Mouse (Mus musculus): Measurements from ENCODE around the gene Gpr171. TPM values are rescaled to one million over a fixed set of nuclear protein-coding genes. Genes with fewer than 3 reads are reported as not detected.

Gene Gpr171
- total and polyA plus RNA-seq, 3 experiments: 12.6 to 59.4 (median 20.9) TPM

DNA sequence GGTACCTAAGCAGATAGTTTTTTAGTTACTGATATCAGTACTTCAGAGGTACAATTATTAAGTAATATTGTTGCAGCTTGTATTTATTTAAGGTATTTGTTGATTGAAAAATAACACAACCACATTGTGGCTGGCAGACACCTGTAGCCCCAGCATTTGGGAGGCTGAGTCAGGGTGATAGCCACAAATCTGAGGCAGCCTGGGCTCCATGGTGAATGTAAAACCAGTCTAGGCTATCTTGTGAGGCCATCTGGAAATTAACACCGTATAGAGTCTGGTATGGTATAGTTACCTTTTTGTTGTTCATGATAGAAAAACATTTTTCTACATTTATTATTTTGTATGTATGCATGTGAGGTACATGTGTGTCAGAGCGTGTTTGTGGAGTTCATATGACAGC lies 525 bp upstream of the Gpr171 start:
- H3K27me3 ChIP-seq (replicated peaks): no peaks in the 10 kb centered on the region
- TF ChIP-seq ZKSCAN1 (IDR thresholded peaks at IDR 0.05; ENCODE audit: borderline replicate concordance, low read depth, low read length) (no peak), NRF1 (IDR thresholded peaks at IDR 0.05; ENCODE audit: low read depth, low read length) (no peak), GABPA (IDR thresholded peaks at IDR 0.05; ENCODE audit: insufficient replicate concordance, low read depth, low read length) (no peak), RAD21 (IDR thresholded peaks at IDR 0.05; ENCODE audit: low read depth, low read length) (no peak), TCF12 (IDR thresholded peaks at IDR 0.05; ENCODE audit: low read depth, low read length) (no peak), IRF4 (IDR thresholded peaks at IDR 0.05; ENCODE audit: low read depth, low read length) (no peak), MAX (IDR thresholded peaks at IDR 0.05; ENCODE audit: low read length) (no peak), BHLHE40 (IDR thresholded peaks at IDR 0.05; ENCODE audit: low read depth, low read length) (no peak)
- H3K79me2 ChIP-seq (replicated peaks; ENCODE audit: control insufficient read depth, extremely low read depth, insufficient read depth, poor library complexity, severe bottlenecking): no peaks in the 10 kb centered on the region; the same call in 1 of the 2 replicates
- dilution Hi-C loops (cut with MboI; ENCODE audit: extremely low pct_ligation_motif_present, extremely low pct_unique_long_range_greater_than_20kb, low sequenced_read_pairs): no loop called here
- peaks cover 16 to 35% of the 10 kb centered on the region in 2 experiments for H3K36me3 ChIP-seq (replicated peaks in 1 of 2; ENCODE audit: control insufficient read depth in 1 of 2, insufficient read depth in 1 of 2, low read length in 1 of 2)
- no peak for DNase-seq (ENCODE audit: extremely low read depth)
- H3K27ac ChIP-seq (ENCODE audit: insufficient read depth, low read depth): no peak overlapping the region
- no peak overlapping the region for H3K4me2 ChIP-seq (ENCODE audit: insufficient read depth, low read depth, poor library complexity, severe bottlenecking)
- no peak overlapping the region for H3K4me3 ChIP-seq (replicated peaks in 1 of 3; ENCODE audit: low read depth in 2 of 3, low read length in 2 of 3, poor library complexity in 1 of 3)
- H3K4me1 ChIP-seq (ENCODE audit: control insufficient read depth in 1 of 2, insufficient read depth in 2 of 2): peaks cover 6 to 45% of the 10 kb centered on the region in 2 experiments; a peak in 3 of 4 replicates
- in situ Hi-C loops (cut with MboI; ENCODE audit: low pct_ligation_motif_present, low pct_unique_long_range_greater_than_20kb, low sequenced_read_pairs): no loop called here
- peaks cover 35% of the 10 kb centered on the region for H3K9me3 ChIP-seq (replicated peaks; ENCODE audit: low read length)
- no peak overlapping the region for H3K9ac ChIP-seq (ENCODE audit: insufficient read depth, low read depth)

GRCm38 (mm10) chr3:59098540-59098939 lies 3.1 kb downstream of the Gpr171 start:
- Histone ChIP-seq H3K9ac (ENCODE audit: insufficient read depth, low read depth) (no peak overlapping the region), H3K4me1 (ENCODE audit: control insufficient read depth in 1 of 2, insufficient read depth in 2 of 2) (peaks cover 6 to 27% of the 10 kb centered on the region in 2 experiments; a peak in 3 of 4 replicates), H3K27me3 (replicated peaks) (no peaks in the 10 kb centered on the region), H3K9me3 (replicated peaks; ENCODE audit: low read length) (peaks cover 56% of the 10 kb centered on the region), H3K4me3 (replicated peaks in 1 of 3; ENCODE audit: low read depth in 2 of 3, low read length in 2 of 3, poor library complexity in 1 of 3) (peak overlapping the region in 1 of 3 experiments; percentile 15), H3K79me2 (replicated peaks; ENCODE audit: control insufficient read depth, extremely low read depth, insufficient read depth, poor library complexity, severe bottlenecking) (no peaks in the 10 kb centered on the region; the same call in 1 of the 2 replicates), H3K4me2 (ENCODE audit: insufficient read depth, low read depth, poor library complexity, severe bottlenecking) (0 out of 2 replicates have a peak overlapping the region, but pooled peaks have one; percentile 21), H3K36me3 (replicated peaks in 1 of 2; ENCODE audit: control insufficient read depth in 1 of 2, insufficient read depth in 1 of 2, low read length in 1 of 2) (peaks cover 19 to 66% of the 10 kb centered on the region in 2 experiments), H3K27ac (ENCODE audit: insufficient read depth, low read depth) (no peak overlapping the region)
- dilution Hi-C loops (cut with MboI; ENCODE audit: extremely low pct_ligation_motif_present, extremely low pct_unique_long_range_greater_than_20kb, low sequenced_read_pairs) (no loop called here), in situ Hi-C loops (cut with MboI; ENCODE audit: low pct_ligation_motif_present, low pct_unique_long_range_greater_than_20kb, low sequenced_read_pairs) (no loop called here)
- no peak for DNase-seq (ENCODE audit: extremely low read depth)
- TF ChIP-seq JUND (conservative IDR thresholded peaks at IDR 0.05; ENCODE audit: low read depth, low read length) (no peak), RAD21 (IDR thresholded peaks at IDR 0.05; ENCODE audit: low read depth, low read length) (no peak), SMC3 (IDR thresholded peaks at IDR 0.05; ENCODE audit: low read depth, low read length) (no peak), CTCF (conservative IDR thresholded peaks at IDR 0.05 in 1 of 2, IDR thresholded peaks at IDR 0.05 in 1 of 2; ENCODE audit: low read depth in 2 of 2, low read length in 2 of 2) (no peak)

DNA sequence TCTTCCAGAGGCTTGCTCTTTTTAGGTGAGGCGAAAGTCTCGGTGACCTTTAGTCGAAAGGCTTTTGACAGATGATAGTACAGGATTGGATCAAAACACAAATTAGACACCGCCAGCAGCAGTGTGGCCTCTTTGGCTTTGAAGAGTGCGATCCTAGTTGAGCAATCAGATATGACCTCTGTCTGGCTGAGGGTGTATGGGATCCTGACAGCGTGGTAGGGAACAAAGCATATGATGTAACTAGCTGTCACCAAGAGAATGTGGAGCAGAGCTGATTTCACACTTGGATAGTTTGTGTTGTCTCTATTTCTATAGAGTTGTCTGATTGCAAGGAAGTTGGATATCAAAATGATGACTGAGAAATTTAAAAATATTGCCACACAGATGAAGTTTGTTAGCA lies 4.2 kb downstream of the Gpr171 start:
- Histone ChIP-seq H3K9me3 (replicated peaks; ENCODE audit: low read length) (peaks cover 52% of the 10 kb centered on the region), H3K4me1 (ENCODE audit: control insufficient read depth in 1 of 2, insufficient read depth in 2 of 2) (peaks cover 6 to 16% of the 10 kb centered on the region in 2 experiments; a peak in 3 of 4 replicates), H3K9ac (ENCODE audit: insufficient read depth, low read depth) (no peak overlapping the region), H3K4me3 (replicated peaks in 1 of 3; ENCODE audit: low read depth in 2 of 3, low read length in 2 of 3, poor library complexity in 1 of 3) (no peak overlapping the region), H3K27ac (ENCODE audit: insufficient read depth, low read depth) (no peak overlapping the region), H3K79me2 (replicated peaks; ENCODE audit: control insufficient read depth, extremely low read depth, insufficient read depth, poor library complexity, severe bottlenecking) (no peaks in the 10 kb centered on the region; the same call in 1 of the 2 replicates), H3K36me3 (replicated peaks in 1 of 2; ENCODE audit: control insufficient read depth in 1 of 2, insufficient read depth in 1 of 2, low read length in 1 of 2) (peaks cover 23 to 74% of the 10 kb centered on the region in 2 experiments), H3K4me2 (ENCODE audit: insufficient read depth, low read depth, poor library complexity, severe bottlenecking) (no peak overlapping the region), H3K27me3 (replicated peaks) (no peaks in the 10 kb centered on the region)
- dilution Hi-C loops (cut with MboI; ENCODE audit: extremely low pct_ligation_motif_present, extremely low pct_unique_long_range_greater_than_20kb, low sequenced_read_pairs): no loop called here
- in situ Hi-C loops (cut with MboI; ENCODE audit: low pct_ligation_motif_present, low pct_unique_long_range_greater_than_20kb, low sequenced_read_pairs): no loop called here
- DNase-seq (ENCODE audit: extremely low read depth): no peak
- TF ChIP-seq JUN (IDR thresholded peaks at IDR 0.05; ENCODE audit: insufficient read depth, low read depth, low read length): no peak
- TF ChIP-seq TBP (conservative IDR thresholded peaks at IDR 0.05; ENCODE audit: low read depth, low read length): no peak
